Mouse (Mus musculus): ENCODE measurements at regions not wholly inside any gene's neighbourhood (a gene's known extent, or its start where the extent isn't known, plus 50 kb on each side); places are given as distances from the start of the nearest gene placed in this dataset.

GRCm38 (mm10) chr3:56472651-56473050, 289.1 kb upstream of the Nbea start:
- no peak overlapping the region for H3K9ac ChIP-seq
- H3K4me2 ChIP-seq (ENCODE audit: low read depth): no peak overlapping the region
- H3K36me3 ChIP-seq (ENCODE audit: insufficient read depth): no peaks in the 10 kb centered on the region
- H3K4me1 ChIP-seq (ENCODE audit: insufficient read depth): peaks cover 19% of the 10 kb centered on the region
- H3K4me3 ChIP-seq (ENCODE audit: low read depth, low read length): no peak overlapping the region
- ATAC-seq (no peak), DNase-seq (peak; percentile 30)
- WGBS: 21% methylated on average over 6 of the region's 6 CpGs
- H3K9me3 ChIP-seq (ENCODE audit: low read length): no peaks in the 10 kb centered on the region
- no peak overlapping the region for H3K27ac ChIP-seq (ENCODE audit: low read depth, low read length)
- TF ChIP-seq CTCF (IDR thresholded peaks at IDR 0.05; ENCODE audit: low read depth): no peak
- H3K27me3 ChIP-seq (ENCODE audit: insufficient read depth, low read length): no peaks in the 10 kb centered on the region

GRCm38 (mm10) chr3:56471823-56472222, 288.3 kb upstream of the Nbea start:
- H3K27ac ChIP-seq (ENCODE audit: low read depth, low read length): no peak overlapping the region
- peaks cover 16% of the 10 kb centered on the region for H3K4me1 ChIP-seq (ENCODE audit: insufficient read depth)
- H3K9me3 ChIP-seq (ENCODE audit: low read length): no peaks in the 10 kb centered on the region
- TF ChIP-seq CTCF (IDR thresholded peaks at IDR 0.05; ENCODE audit: low read depth): no peak
- no peak overlapping the region for H3K9ac ChIP-seq
- H3K4me2 ChIP-seq (ENCODE audit: low read depth): no peak overlapping the region
- ATAC-seq: no peak
- H3K4me3 ChIP-seq (ENCODE audit: low read depth, low read length): no peak overlapping the region
- no peak for DNase-seq
- 22% methylated on average over 5 of the region's 5 CpGs for WGBS
- no peaks in the 10 kb centered on the region for H3K36me3 ChIP-seq (ENCODE audit: insufficient read depth)
- H3K27me3 ChIP-seq (ENCODE audit: insufficient read depth, low read length): no peaks in the 10 kb centered on the region

- Histone ChIP-seq H3K4me2 (ENCODE audit: low read depth) (no peak overlapping the region), H3K4me1 (ENCODE audit: insufficient read depth) (peaks cover 12% of the 10 kb centered on the region), H3K36me3 (ENCODE audit: insufficient read depth) (no peaks in the 10 kb centered on the region), H3K9me3 (ENCODE audit: low read length) (no peaks in the 10 kb centered on the region), H3K9ac (no peak overlapping the region), H3K27me3 (ENCODE audit: insufficient read depth, low read length) (no peaks in the 10 kb centered on the region), H3K4me3 (ENCODE audit: low read depth, low read length) (no peak overlapping the region), H3K27ac (ENCODE audit: low read depth, low read length) (no peak overlapping the region)
- DNase-seq (peak; percentile 44), ATAC-seq (peak; percentile 48; the same call in 1 of the 2 replicates)
- no peak for TF ChIP-seq CTCF (IDR thresholded peaks at IDR 0.05; ENCODE audit: low read depth)
- WGBS: 4% methylated on average over 1 of the region's 1 CpGs
Measured at GRCm38 (mm10) chr3:56471185-56471584, 287.7 kb upstream of the Nbea start.

GRCm38 (mm10) chr3:56457625-56458024, 274.1 kb upstream of the Nbea start:
- no peaks in the 10 kb centered on the region for H3K9me3 ChIP-seq (ENCODE audit: low read length)
- no peak for TF ChIP-seq CTCF (IDR thresholded peaks at IDR 0.05; ENCODE audit: low read depth)
- H3K9ac ChIP-seq: no peak overlapping the region
- WGBS: 29% methylated on average over 4 of the region's 4 CpGs
- no peak overlapping the region for H3K4me3 ChIP-seq (ENCODE audit: low read depth, low read length)
- no peaks in the 10 kb centered on the region for H3K27me3 ChIP-seq (ENCODE audit: insufficient read depth, low read length)
- DNase-seq (no peak), ATAC-seq (peak; percentile 60; the same call in 1 of the 2 replicates)
- no peak overlapping the region for H3K4me2 ChIP-seq (ENCODE audit: low read depth)
- H3K36me3 ChIP-seq (ENCODE audit: insufficient read depth): no peaks in the 10 kb centered on the region
- H3K4me1 ChIP-seq (ENCODE audit: insufficient read depth): 0 out of 2 replicates have a peak, but pooled peaks cover 3% of the 10 kb centered on the region
- H3K27ac ChIP-seq (ENCODE audit: low read depth, low read length): no peak overlapping the region

GRCm38 (mm10) chr3:56456317-56456716, 272.8 kb upstream of the Nbea start:
- Histone ChIP-seq H3K9me3 (ENCODE audit: low read length) (no peaks in the 10 kb centered on the region), H3K4me1 (ENCODE audit: insufficient read depth) (0 out of 2 replicates have a peak, but pooled peaks cover 3% of the 10 kb centered on the region), H3K36me3 (ENCODE audit: insufficient read depth) (no peaks in the 10 kb centered on the region), H3K4me3 (ENCODE audit: low read depth, low read length) (no peak overlapping the region), H3K27me3 (ENCODE audit: insufficient read depth, low read length) (no peaks in the 10 kb centered on the region), H3K9ac (no peak overlapping the region), H3K27ac (ENCODE audit: low read depth, low read length) (no peak overlapping the region), H3K4me2 (ENCODE audit: low read depth) (no peak overlapping the region)
- ATAC-seq (no peak), DNase-seq (no peak)
- 33% methylated on average over 6 of the region's 6 CpGs for WGBS
- TF ChIP-seq CTCF (IDR thresholded peaks at IDR 0.05; ENCODE audit: low read depth): no peak

- no peak for DNase-seq
- no peak overlapping the region for H3K27ac ChIP-seq (ENCODE audit: low read depth, low read length)
- no peaks in the 10 kb centered on the region for H3K36me3 ChIP-seq (ENCODE audit: insufficient read depth)
- WGBS: 48% methylated on average over 5 of the region's 5 CpGs
- H3K4me3 ChIP-seq (ENCODE audit: low read depth, low read length): no peak overlapping the region
- no peak for TF ChIP-seq CTCF (IDR thresholded peaks at IDR 0.05; ENCODE audit: low read depth)
- peaks cover 13% of the 10 kb centered on the region for H3K4me1 ChIP-seq (ENCODE audit: insufficient read depth)
- no peaks in the 10 kb centered on the region for H3K9me3 ChIP-seq (ENCODE audit: low read length)
- no peaks in the 10 kb centered on the region for H3K27me3 ChIP-seq (ENCODE audit: insufficient read depth, low read length)
- H3K4me2 ChIP-seq (ENCODE audit: low read depth): no peak overlapping the region
- H3K9ac ChIP-seq: no peak overlapping the region
- ATAC-seq: 0 out of 2 replicates have a peak, but pooled peaks have one; percentile 11
Measured at GRCm38 (mm10) chr3:56438900-56439299, 255.4 kb upstream of the Nbea start.

GRCm38 (mm10) chr3:56438020-56438747, 254.7 kb upstream of the Nbea start:
- DNase-seq (peak; percentile 35), ATAC-seq (peak; percentile 45; the same call in 1 of the 2 replicates)
- Histone ChIP-seq H3K27ac (ENCODE audit: low read depth, low read length) (no peak overlapping the region), H3K4me2 (ENCODE audit: low read depth) (no peak overlapping the region), H3K36me3 (ENCODE audit: insufficient read depth) (no peaks in the 10 kb centered on the region), H3K4me3 (ENCODE audit: low read depth, low read length) (no peak overlapping the region), H3K27me3 (ENCODE audit: insufficient read depth, low read length) (no peaks in the 10 kb centered on the region), H3K4me1 (ENCODE audit: insufficient read depth) (peaks cover 13% of the 10 kb centered on the region), H3K9ac (no peak overlapping the region), H3K9me3 (ENCODE audit: low read length) (no peaks in the 10 kb centered on the region)
- no peak for TF ChIP-seq CTCF (IDR thresholded peaks at IDR 0.05; ENCODE audit: low read depth)
- WGBS: 22% methylated on average over 12 of the region's 12 CpGs

All from forebrain, postnatal 0 days (tissue).